12 mouse cellular contexts compared by ENCODE assay signal in the genomic region with DNA sequence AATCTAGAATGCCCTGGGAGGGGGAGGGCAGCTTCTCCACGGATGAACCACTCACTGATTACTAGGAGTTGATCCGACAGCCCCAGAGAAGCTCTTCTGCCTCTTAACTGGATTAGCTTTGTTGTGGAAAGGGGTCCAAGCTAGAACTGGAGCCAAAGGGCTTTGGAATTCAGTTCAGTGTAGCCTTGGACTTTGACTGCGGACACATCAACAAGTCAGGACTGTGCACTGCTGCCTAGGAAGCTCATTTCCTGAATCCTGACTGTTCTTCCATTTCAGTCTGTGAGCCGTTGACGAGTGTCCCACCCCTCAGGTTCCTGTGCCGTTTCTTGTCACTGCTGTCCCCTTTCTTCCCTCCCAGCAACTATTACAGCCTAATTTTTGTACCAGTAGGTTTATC. TPM values are rescaled to one million over a fixed set of nuclear protein-coding genes. Genes with fewer than 3 reads are reported as not detected.
DNase-seq lines count a peak whose midpoint lies in the region; ATAC-seq and TF ChIP-seq lines count a peak whose summit lies in the region.
"Had no signal": no experiment of that assay in that cellular context is flagged by ENCODE, and none has a peak within 500 bp of the region (broad histone marks: within the 10 kb centered on the region; RNA-seq: fewer than 3 reads in every experiment).

No protein-coding gene starts in this region.

- H3K4me2 ChIP-seq in heart, embryonic 12.5 days, result peak overlapping the region; percentile 51
- H3K4me2 ChIP-seq in liver, postnatal 0 days (ENCODE audit: low read depth, low read length), result peak overlapping the region; percentile 39; the same call in 1 of the 2 replicates
- no peak overlapping the region for H3K4me2 ChIP-seq in forebrain, postnatal 0 days (ENCODE audit: low read depth)

- DNase-seq in heart, postnatal 36 days, result no peak
- DNase-seq in kidney, adult 8-10 months, result peak; percentile 45 to 55
- DNase-seq in liver, postnatal 0 days, result peak; percentile 43
- DNase-seq in left cerebral cortex, postnatal 10 days (ENCODE audit: extremely low spot score in 1 of 2, low spot score in 2 of 2), result no peak
- no peak for DNase-seq in forebrain, postnatal 0 days
- DNase-seq in left cerebral cortex, adult 9 months (ENCODE audit: low spot score in 2 of 2), result no peak
- DNase-seq: cerebellum, adult 18-20 months; right cerebral cortex, adult 18-20 months; thymus, postnatal 36 days had no signal

- H3K36me3 ChIP-seq in heart, embryonic 12.5 days, result no peaks in the 10 kb centered on the region
- H3K36me3 ChIP-seq in liver, postnatal 0 days (replicated peaks; ENCODE audit: insufficient read depth, low read length), result no peaks in the 10 kb centered on the region
- H3K36me3 ChIP-seq in forebrain, postnatal 0 days (ENCODE audit: insufficient read depth), result no peaks in the 10 kb centered on the region

- intact Hi-C loops in heart, postnatal 36 days (cut with DNase I), result no loop called here
- intact Hi-C loops in left cerebral cortex, postnatal 10 days (cut with DNase I), result no loop called here

- H3K27ac ChIP-seq in heart, embryonic 12.5 days (ENCODE audit: poor library complexity, severe bottlenecking), result peak overlapping the region; percentile 65
- peak overlapping the region; percentile 57 for H3K27ac ChIP-seq in brown adipose tissue, adult 24 weeks (replicated peaks; ENCODE audit: low read depth, low read length)
- H3K27ac ChIP-seq in liver, postnatal 0 days (ENCODE audit: low read depth), result peak overlapping the region; percentile 77
- H3K27ac ChIP-seq in forebrain, postnatal 0 days (ENCODE audit: low read depth, low read length), result no peak overlapping the region

- no peak for ATAC-seq in heart, embryonic 12.5 days (ENCODE audit: insufficient number of reproducible peaks, low FRiP score)
- ATAC-seq in liver, postnatal 0 days, result peak; percentile 79
- ATAC-seq in forebrain, postnatal 0 days, result no peak

- no peaks in the 10 kb centered on the region for H3K27me3 ChIP-seq in heart, embryonic 12.5 days (replicated peaks)
- no peaks in the 10 kb centered on the region for H3K27me3 ChIP-seq in liver, postnatal 0 days (ENCODE audit: insufficient read depth, low read length)
- no peaks in the 10 kb centered on the region for H3K27me3 ChIP-seq in forebrain, postnatal 0 days (ENCODE audit: insufficient read depth, low read length)

- peaks cover 47% of the 10 kb centered on the region for H3K4me1 ChIP-seq in heart, embryonic 12.5 days (replicated peaks)
- H3K4me1 ChIP-seq in brown adipose tissue, adult 24 weeks (ENCODE audit: control insufficient read depth, insufficient read depth, insufficient read length, low read length), result peaks cover 20% of the 10 kb centered on the region
- H3K4me1 ChIP-seq in liver, postnatal 0 days (ENCODE audit: insufficient read depth), result peaks cover 51% of the 10 kb centered on the region
- H3K4me1 ChIP-seq in forebrain, postnatal 0 days (ENCODE audit: insufficient read depth), result no peaks in the 10 kb centered on the region

- TF ChIP-seq EP300 in liver, postnatal 0 days (IDR thresholded peaks at IDR 0.05; ENCODE audit: low read depth), result no peak

- peak overlapping the region; percentile 2; the same call in 1 of the 2 replicates for H3K4me3 ChIP-seq in heart, embryonic 12.5 days
- no peak overlapping the region for H3K4me3 ChIP-seq in brown adipose tissue, adult 24 weeks (ENCODE audit: insufficient read depth, low read depth, low read length)
- H3K4me3 ChIP-seq in liver, postnatal 0 days (ENCODE audit: low read depth, low read length), result no peak overlapping the region
- H3K4me3 ChIP-seq in forebrain, postnatal 0 days (ENCODE audit: low read depth, low read length), result no peak overlapping the region
- H3K4me3 ChIP-seq: erythroblast, embryonic 14.5 days had no signal

- no peaks in the 10 kb centered on the region for H3K9me3 ChIP-seq in heart, embryonic 12.5 days (replicated peaks)
- no peaks in the 10 kb centered on the region for H3K9me3 ChIP-seq in liver, postnatal 0 days (ENCODE audit: low read length)
- H3K9me3 ChIP-seq in forebrain, postnatal 0 days (ENCODE audit: low read length), result no peaks in the 10 kb centered on the region

- no peak overlapping the region; the same call in 1 of the 2 replicates for H3K9ac ChIP-seq in heart, embryonic 12.5 days
- H3K9ac ChIP-seq in liver, postnatal 0 days (replicated peaks), result no peak overlapping the region
- no peak overlapping the region for H3K9ac ChIP-seq in forebrain, postnatal 0 days

- 8% methylated on average over 6 of the region's 6 CpGs for WGBS in heart, embryonic 12.5 days
- WGBS in liver, postnatal 0 days (ENCODE audit: insufficient replicate concordance), result 22% methylated on average over 6 of the region's 6 CpGs
- 20% methylated on average over 6 of the region's 6 CpGs for WGBS in forebrain, postnatal 0 days

- no peak for TF ChIP-seq CTCF in liver, postnatal 0 days (IDR thresholded peaks at IDR 0.05; ENCODE audit: low read depth)
- TF ChIP-seq CTCF in forebrain, postnatal 0 days (IDR thresholded peaks at IDR 0.05; ENCODE audit: low read depth), result no peak

RNA-seq across cellular contexts. Expression of gene Tdrd7, which starts 1.6 kb away (rescaled TPM):
- 20.9 and 22.3 TPM in 2 replicates for polyA plus RNA-seq in heart, embryonic 12.5 days (2016; fragmentation: Nextera tagmentation; extraction: Ambion mirVana)
- total RNA-seq in heart, postnatal 36 days (2021), result 10 to 100 TPM; 11.4 to 12.7 TPM
- polyA plus RNA-seq in brown adipose tissue, adult 24 weeks (2012; ENCODE audit: insufficient read depth, insufficient read length, missing spikeins), result 22.2 and 45.4 TPM in 2 replicates
- polyA plus RNA-seq in liver, postnatal 0 days (2015; fragmentation: Nextera tagmentation; extraction: Ambion mirVana), result 15.4 and 15.8 TPM in 2 replicates
- total RNA-seq in left cerebral cortex, postnatal 10 days (2021), result 10 to 100 TPM; 23.4 to 25.7 TPM
- 27.9 and 39.1 TPM in 2 replicates for total RNA-seq in forebrain, postnatal 0 days (2014; rRNA removed)
- 15.1 and 21.3 TPM in 2 replicates for polyA plus RNA-seq in forebrain, postnatal 0 days (2015; fragmentation: Nextera tagmentation; extraction: Ambion mirVana)
- polyA plus RNA-seq: erythroblast, embryonic 14.5 days had no signal

Comparison
In these comparisons a context has a peak if more than half of its experiments do, and no peak if none do; other contexts are left out.
1. DNase-seq: peak in kidney, adult 8-10 months (2 of 2) and liver, postnatal 0 days (single experiment); none in heart, postnatal 36 days (0 of 2), left cerebral cortex, postnatal 10 days (0 of 2), forebrain, postnatal 0 days (single experiment) and left cerebral cortex, adult 9 months (0 of 2).